Mouse (Mus musculus) liver, embryonic 13.5 days (tissue): Measurements from ENCODE around the gene Ccnd3. TPM values are rescaled to one million over a fixed set of nuclear protein-coding genes. Genes with fewer than 3 reads are reported as not detected.
"Not testable (repeated sequence)": the region's sequence is repeated elsewhere in the genome, so short reads cannot be mapped to it uniquely, and the experiment has no call there.

Experiments
- ATAC-seq: fragments of 200-750 bp; cut with Nextera tagmentation; 2 replicates; pipeline ENCODE4 v1.8.0; 2017; ENCODE audit warnings: low read depth, mild to moderate bottlenecking, moderate number of reproducible peaks, moderate library complexity
- DNase-seq: peaks from one replicate; pipeline ENCODE4 v3.0.0; 2022
- H3K27ac ChIP-seq: fragments of 300-500 bp; sonication (generic); 2 replicates; pipeline ENCODE4 v1.5.1; 2015; ENCODE audit warnings: moderate library complexity, mild to moderate bottlenecking, inconsistent platforms
- H3K27me3 ChIP-seq: fragments of 300-500 bp; sonication (generic); 2 replicates; pipeline ENCODE4 v1.6.1; 2015; ENCODE audit warnings: mild to moderate bottlenecking, inconsistent platforms
- H3K36me3 ChIP-seq: fragments of 300-500 bp; sonication (generic); 2 replicates; pipeline ENCODE4 v1.6.1; 2015; ENCODE audit warnings: mild to moderate bottlenecking, inconsistent platforms
- H3K4me1 ChIP-seq: fragments of 300-500 bp; sonication (generic); replicated peaks from 2 replicates; pipeline ENCODE4 v1.6.1; 2015; ENCODE audit warnings: inconsistent platforms
- H3K4me2 ChIP-seq: fragments of 300-500 bp; sonication (generic); 2 replicates; pipeline ENCODE4 v1.6.1; 2015; ENCODE audit warnings: inconsistent platforms, mild to moderate bottlenecking, moderate library complexity
- H3K4me3 ChIP-seq: fragments of 300-500 bp; sonication (generic); replicated peaks from 2 replicates; pipeline ENCODE4 v1.5.1; 2015; ENCODE audit warnings: mild to moderate bottlenecking, inconsistent platforms
- H3K9ac ChIP-seq: fragments of 300-500 bp; sonication (generic); 2 replicates; pipeline ENCODE4 v1.6.1; 2015; ENCODE audit warnings: mild to moderate bottlenecking, inconsistent platforms
- H3K9me3 ChIP-seq: fragments of 300-500 bp; sonication (generic); replicated peaks from 2 replicates; pipeline ENCODE4 v1.6.1; 2016; ENCODE audit warnings: inconsistent platforms
- WGBS: fragments of 180-500 bp; shearing (Covaris S2); methylation state at CpG from one replicate; pipeline ENCODE4 v1.1.7; 2015; ENCODE audit not compliant: insufficient replicate concordance; 5-methylcytosine and 5-hydroxymethylcytosine counted together
- polyA plus RNA-seq: library from polyadenylated mRNA; unstranded; fragments of >200 nt; fragmentation: Nextera tagmentation; extraction: Ambion mirVana; gene quantifications from 2 replicates; pipeline ENCODE4 v1.2.1, GENCODE M21; 2015

The Ccnd3 gene
- polyA plus RNA-seq, 1 experiment from 2014 or later = 400 TPM

DNA sequence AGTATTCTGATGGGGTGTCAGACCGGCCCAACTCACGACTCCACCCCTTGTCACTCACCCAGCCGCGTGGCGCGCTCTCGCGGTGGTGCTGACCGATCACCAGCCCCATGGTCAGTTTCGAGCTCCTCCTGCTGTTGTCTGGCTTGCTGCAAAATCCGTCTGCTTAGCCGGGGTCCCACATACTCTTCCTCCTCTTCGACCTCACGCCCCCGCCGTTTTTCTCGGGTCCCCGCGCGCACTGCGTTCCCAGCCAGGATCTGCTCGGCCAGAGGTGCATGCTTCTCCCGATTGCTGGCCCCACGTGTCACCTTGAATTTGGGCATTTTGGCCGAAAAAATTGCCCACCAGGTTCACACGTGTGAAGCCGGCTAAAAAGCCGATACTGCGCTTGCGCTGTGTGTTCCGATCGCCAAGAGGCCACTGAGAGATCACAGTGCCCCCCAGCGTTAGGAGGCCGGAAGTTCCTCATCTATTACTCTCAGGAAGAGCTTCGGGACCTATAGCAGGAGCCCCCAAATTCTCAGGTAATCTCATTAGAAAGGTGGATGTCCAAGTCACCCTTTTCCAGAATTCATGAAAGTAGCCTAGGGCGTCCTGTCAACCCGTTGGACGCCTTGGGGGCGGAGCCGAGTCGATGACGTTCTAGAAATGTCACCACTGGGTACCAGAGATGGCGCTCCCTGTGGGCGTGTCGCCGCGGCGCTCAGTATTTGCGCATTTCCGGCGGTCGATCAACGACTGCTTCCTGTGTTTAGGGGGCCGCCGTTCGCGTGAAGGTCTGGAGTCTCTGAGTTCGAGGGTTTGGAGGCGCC, 106.2 kb downstream of the Ccnd3 start, which contains the start of the genes Bysl, Med20 and Gm20517:
TSS of gene Bysl (minus strand) at position 644 of the 812 bp plus-strand sequence.
TSS of gene Med20 (plus strand) at position 734 of the 812 bp plus-strand sequence.
TSS of gene Gm20517 (plus strand) at position 741 of the 812 bp plus-strand sequence.
- Histone ChIP-seq H3K9ac (peak within 1 kb of the TSS; percentile 86), H3K4me1 (peaks cover 75% of the 10 kb centered on the region), H3K4me2 (peak within 1 kb of the TSS; percentile 88), H3K27ac (peak within 1 kb of the TSS; percentile 91), H3K27me3 (no peaks in the 10 kb centered on the region), H3K4me3 (peak within 1 kb of the TSS; percentile 85), H3K36me3 (peaks cover 67% of the 10 kb centered on the region), H3K9me3 (no peaks in the 10 kb centered on the region)
- ATAC-seq (peak; percentile 89), DNase-seq (peak; percentile 94)
- WGBS = under 1% methylated on average over 59 of the region's 59 CpGs

GRCm38 (mm10) chr17:47611661-47611982, 106.8 kb downstream of the Ccnd3 start:
- no peaks in the 10 kb centered on the region for H3K27me3 ChIP-seq
- peaks cover 66% of the 10 kb centered on the region for H3K36me3 ChIP-seq
- H3K4me2 ChIP-seq = peak overlapping the region; percentile 88
- H3K9ac ChIP-seq = peak overlapping the region; percentile 86
- peak overlapping the region; percentile 91 for H3K27ac ChIP-seq
- under 1% methylated on average over 13 of the region's 13 CpGs for WGBS
- peak overlapping the region; percentile 85 for H3K4me3 ChIP-seq
- no peak; the same call in 1 of the 2 replicates for ATAC-seq
- H3K9me3 ChIP-seq = no peaks in the 10 kb centered on the region
- DNase-seq = no peak
- H3K4me1 ChIP-seq = peaks cover 81% of the 10 kb centered on the region

DNA sequence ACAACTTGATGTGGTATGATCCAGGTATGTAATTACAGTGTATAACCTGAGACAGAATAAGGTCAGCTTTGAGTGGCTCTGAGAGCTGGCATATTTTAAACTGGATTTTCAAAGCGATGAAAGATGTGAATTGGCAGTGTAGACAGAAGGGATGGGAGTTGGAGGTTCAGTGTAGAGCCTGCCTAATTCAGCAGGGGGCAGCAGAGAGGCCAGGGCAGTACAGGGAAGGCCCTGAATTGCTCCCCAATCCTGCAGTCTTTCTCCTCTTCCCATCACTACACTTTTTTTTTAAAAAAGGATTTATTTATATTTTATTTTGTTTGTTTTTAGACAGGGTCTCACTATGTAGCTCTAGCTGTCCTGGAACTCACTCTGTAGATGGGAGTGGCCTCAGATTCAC, 109.2 kb downstream of the Ccnd3 start:
- no peak for DNase-seq
- ATAC-seq = no peak
- 81% methylated on average over 1 of the region's 1 CpGs for WGBS
- Histone ChIP-seq H3K9me3 (no peaks in the 10 kb centered on the region), H3K27me3 (no peaks in the 10 kb centered on the region), H3K27ac (no peak overlapping the region), H3K4me2 (0 out of 2 replicates have a peak overlapping the region, but pooled peaks have one; percentile 88), H3K36me3 (peaks cover 62% of the 10 kb centered on the region), H3K9ac (no peak overlapping the region), H3K4me3 (no peak overlapping the region; the same call in 1 of the 2 replicates), H3K4me1 (peaks cover 87% of the 10 kb centered on the region)

DNA sequence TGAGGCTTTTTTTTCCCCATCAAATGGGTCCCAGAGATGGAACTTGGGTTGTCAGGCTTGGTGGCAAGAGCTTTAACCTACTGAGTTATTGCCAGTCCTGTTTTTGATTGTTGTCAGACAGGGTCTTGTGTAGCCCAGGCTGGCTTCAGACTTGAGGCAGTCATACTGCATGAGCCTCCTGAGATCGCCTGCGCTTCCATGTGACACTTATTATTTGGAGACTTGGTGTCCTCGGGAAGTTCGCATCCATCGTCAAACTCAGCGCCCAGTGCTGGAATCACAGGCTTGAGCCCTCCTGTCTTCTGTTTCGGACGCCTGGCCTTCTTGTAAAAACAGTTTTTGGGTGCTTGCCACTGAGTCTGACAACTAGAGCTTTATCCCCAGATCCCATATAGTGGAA, 111.3 kb downstream of the Ccnd3 start:
- Histone ChIP-seq H3K36me3 (peaks cover 79% of the 10 kb centered on the region), H3K27ac (peak overlapping the region; percentile 99), H3K27me3 (no peaks in the 10 kb centered on the region), H3K4me3 (no peak overlapping the region), H3K9ac (peak overlapping the region; percentile 67), H3K9me3 (no peaks in the 10 kb centered on the region), H3K4me1 (peaks cover 74% of the 10 kb centered on the region), H3K4me2 (peak overlapping the region; percentile 58)
- 91% methylated on average over 8 of the region's 8 CpGs for WGBS
- ATAC-seq (no peak), DNase-seq (no peak)

DNA sequence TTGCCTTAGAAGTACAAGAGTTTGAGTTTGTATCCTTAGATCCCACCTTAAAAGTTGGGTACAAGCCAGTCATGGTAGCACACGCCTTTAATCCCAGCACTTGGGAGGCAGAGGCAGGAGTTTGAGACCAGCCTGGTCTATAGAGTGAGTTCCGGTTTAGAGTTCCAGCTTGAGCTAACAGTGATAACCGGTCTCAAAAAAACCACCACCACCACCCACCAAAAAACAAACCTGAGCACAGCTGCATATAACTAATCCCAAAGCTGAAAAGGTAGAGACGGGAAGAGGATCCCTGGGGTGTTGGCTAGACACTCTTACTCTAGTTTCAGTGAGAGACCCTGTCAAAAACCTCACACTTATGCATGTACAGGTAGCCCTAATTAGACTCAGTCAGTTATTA, 111.8 kb downstream of the Ccnd3 start:
- Histone ChIP-seq H3K9ac (peak overlapping the region; percentile 67), H3K27ac (peak overlapping the region; percentile 99), H3K27me3 (no peaks in the 10 kb centered on the region), H3K36me3 (peaks cover 85% of the 10 kb centered on the region), H3K9me3 (no peaks in the 10 kb centered on the region), H3K4me2 (peak overlapping the region; percentile 58), H3K4me1 (peaks cover 74% of the 10 kb centered on the region), H3K4me3 (peak overlapping the region; percentile 12; the same call in 1 of the 2 replicates)
- DNase-seq = no peak
- WGBS = 75% methylated on average over 4 of the region's 4 CpGs
- ATAC-seq = no peak

- Histone ChIP-seq H3K9ac (peak overlapping the region; percentile 67), H3K36me3 (peaks cover 94% of the 10 kb centered on the region), H3K27ac (peak overlapping the region; percentile 99), H3K4me3 (peak overlapping the region; percentile 25), H3K9me3 (no peaks in the 10 kb centered on the region), H3K4me2 (peak overlapping the region; percentile 58), H3K27me3 (no peaks in the 10 kb centered on the region), H3K4me1 (peaks cover 64% of the 10 kb centered on the region)
- DNase-seq (peak; percentile 78), ATAC-seq (peak; percentile 99)
- WGBS = 36% methylated on average over 9 of the region's 9 CpGs
Observed at GRCm38 (mm10) chr17:47617605-47618307, 112.9 kb downstream of the Ccnd3 start.

DNA sequence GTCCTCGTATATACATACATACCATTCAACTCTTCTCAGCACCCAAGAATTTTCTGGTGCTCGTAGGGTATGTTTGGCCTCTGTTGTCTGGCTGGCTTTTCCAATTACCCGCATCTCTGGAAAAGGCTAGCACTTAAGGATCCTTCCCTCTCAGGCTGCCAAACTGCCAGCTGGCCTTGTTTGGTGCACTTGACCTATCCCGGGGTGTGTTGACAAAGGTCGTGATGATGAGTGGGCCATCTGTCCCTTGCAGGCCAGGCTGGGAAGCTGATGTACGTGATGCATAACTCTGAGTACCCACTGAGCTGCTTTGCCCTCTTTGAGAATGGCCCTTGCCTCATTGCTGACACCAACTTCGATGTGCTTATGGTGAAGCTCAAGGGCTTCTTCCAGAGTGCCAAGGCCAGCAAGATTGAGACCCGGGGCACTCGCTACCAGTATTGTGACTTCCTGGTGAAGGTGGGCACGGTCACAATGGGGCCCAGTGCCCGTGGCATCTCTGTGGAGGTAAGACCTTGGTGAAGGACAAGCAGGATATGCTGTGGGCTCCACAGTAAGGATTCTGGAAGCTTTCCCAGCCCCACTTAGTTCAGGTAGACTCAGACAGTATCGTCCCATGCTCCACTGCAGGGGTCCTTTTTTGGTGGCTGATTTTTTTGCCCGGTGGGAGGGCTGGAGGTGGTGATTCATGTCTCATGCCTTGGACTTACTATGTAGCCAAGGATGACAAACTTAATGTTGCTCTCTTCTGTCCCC, 113.9 kb downstream of the Ccnd3 start:
- Histone ChIP-seq H3K4me2 (peak overlapping the region; percentile 24; the same call in 1 of the 2 replicates), H3K4me1 (peaks cover 55% of the 10 kb centered on the region), H3K4me3 (no peak overlapping the region), H3K9me3 (no peaks in the 10 kb centered on the region), H3K36me3 (peaks cover 94% of the 10 kb centered on the region), H3K27ac (peak overlapping the region; percentile 99), H3K27me3 (no peaks in the 10 kb centered on the region), H3K9ac (peak overlapping the region; percentile 39; the same call in 1 of the 2 replicates)
- DNase-seq (no peak), ATAC-seq (no peak)
- WGBS = 83% methylated on average over 13 of the region's 13 CpGs

DNA sequence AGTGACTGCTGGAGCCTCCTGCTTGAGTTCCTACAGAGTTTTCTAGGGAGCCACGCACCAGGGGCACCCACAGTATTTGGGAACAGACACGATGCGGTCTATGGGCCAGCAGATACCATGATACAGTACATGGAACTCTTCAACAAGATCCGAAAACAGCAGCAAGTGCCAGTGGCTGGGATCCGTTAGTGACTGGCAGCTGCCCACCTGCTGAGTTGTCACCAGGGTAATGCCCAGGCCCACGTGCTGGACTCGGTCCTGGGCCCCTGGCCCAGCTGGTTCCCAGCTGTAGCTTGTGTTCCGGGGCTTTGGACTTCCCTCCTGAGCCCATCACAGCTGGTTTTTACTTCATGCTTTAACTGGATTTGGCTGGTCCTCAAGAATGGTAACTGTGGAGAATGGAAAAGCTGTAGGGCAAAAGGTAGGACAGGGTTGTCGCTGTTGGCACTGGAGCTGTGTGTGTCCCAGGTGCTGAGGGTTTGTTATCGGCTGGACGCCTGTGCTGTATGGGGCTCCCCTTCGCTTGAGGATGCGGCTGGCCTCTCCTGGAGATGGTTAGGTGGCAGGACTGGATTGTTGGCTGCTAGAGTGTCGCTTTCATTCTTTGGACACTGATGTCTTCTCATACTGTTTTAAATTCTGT, 118.2 kb downstream of the Ccnd3 start:
- DNase-seq = no peak
- WGBS = 91% methylated on average over 14 of the region's 14 CpGs
- no peak overlapping the region for H3K9ac ChIP-seq
- H3K36me3 ChIP-seq = peaks cover 93% of the 10 kb centered on the region
- no peak overlapping the region for H3K4me3 ChIP-seq
- ATAC-seq = no peak
- H3K4me2 ChIP-seq = no peak overlapping the region
- H3K4me1 ChIP-seq = peaks cover 23% of the 10 kb centered on the region
- no peaks in the 10 kb centered on the region for H3K9me3 ChIP-seq
- no peaks in the 10 kb centered on the region for H3K27me3 ChIP-seq
- H3K27ac ChIP-seq = no peak overlapping the region

DNA sequence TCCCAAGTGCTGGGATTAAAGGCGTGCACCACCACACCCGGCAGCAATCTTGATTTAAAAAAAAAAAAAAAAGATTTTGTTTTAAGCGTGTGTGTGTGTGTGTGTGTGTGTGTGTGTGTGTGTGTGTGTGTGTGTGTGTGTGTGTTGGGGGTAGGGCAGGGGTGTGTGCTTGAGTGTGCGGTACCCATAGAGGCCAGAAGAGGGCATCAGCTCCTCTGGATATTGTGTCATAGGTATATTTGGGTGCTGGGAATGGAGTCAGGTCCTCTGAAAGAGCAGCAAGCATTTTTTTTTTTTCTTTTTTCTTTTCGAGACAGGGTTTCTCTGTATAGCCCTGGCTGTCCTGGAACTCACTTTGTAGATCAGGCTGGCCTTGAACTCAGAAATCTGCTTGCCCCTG, 119.7 kb downstream of the Ccnd3 start:
- H3K9ac ChIP-seq, H3K27me3 ChIP-seq, H3K4me3 ChIP-seq, H3K4me2 ChIP-seq, ATAC-seq, DNase-seq, H3K27ac ChIP-seq, H3K9me3 ChIP-seq: not testable (repeated sequence)
- Histone ChIP-seq H3K36me3 (peaks cover 79% of the 10 kb centered on the region), H3K4me1 (peaks cover 18% of the 10 kb centered on the region)
- WGBS = 87% methylated on average over 5 of the region's 5 CpGs

- Histone ChIP-seq H3K27ac (no peak overlapping the region), H3K4me2 (no peak overlapping the region), H3K36me3 (peaks cover 74% of the 10 kb centered on the region), H3K4me3 (no peak overlapping the region), H3K9ac (no peak overlapping the region), H3K27me3 (no peaks in the 10 kb centered on the region), H3K9me3 (no peaks in the 10 kb centered on the region), H3K4me1 (peaks cover 20% of the 10 kb centered on the region)
- WGBS = 98% methylated on average over 2 of the region's 2 CpGs
- DNase-seq = no peak
- ATAC-seq = no peak
Observed at GRCm38 (mm10) chr17:47625088-47625487, 120.2 kb downstream of the Ccnd3 start.
